Mouse (Mus musculus): ENCODE data around the gene Prkn. TPM values are rescaled to one million over a fixed set of nuclear protein-coding genes. Genes with fewer than 3 reads are reported as not detected.
A peak's percentile ranks its signal among the peaks of the same experiment; 100 is the strongest.

Gene Prkn
- polyA plus RNA-seq, 1 experiment from 2014 or later = 3.9 TPM

DNA sequence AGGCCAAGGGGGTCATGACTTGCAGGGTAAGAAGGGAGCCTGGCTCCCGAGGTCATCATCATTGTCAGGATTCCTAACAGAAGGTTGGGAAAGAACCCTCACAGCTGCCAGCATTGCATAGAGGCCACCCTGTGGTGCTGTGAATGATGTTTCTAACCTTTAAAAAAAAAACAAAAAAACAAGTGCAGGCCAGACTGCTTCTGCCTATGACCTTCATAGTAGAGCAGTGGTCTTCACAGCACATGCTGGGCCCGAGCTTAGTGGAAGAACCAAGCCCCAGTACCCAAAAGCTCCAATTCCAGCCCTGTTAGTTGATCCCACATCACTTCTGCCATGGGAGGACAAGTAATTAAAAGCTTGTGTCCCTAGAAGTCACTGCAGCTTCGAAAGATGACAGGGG lies 1061.5 kb downstream of the Prkn start:
- ATAC-seq (ENCODE audit: low FRiP score) = no peak
- Histone ChIP-seq H3K4me1 (replicated peaks) (0 out of 2 replicates have a peak, but pooled peaks cover 3% of the 10 kb centered on the region), H3K9me3 (no peaks in the 10 kb centered on the region), H3K4me3 (no peak overlapping the region), H3K9ac (no peak overlapping the region), H3K27me3 (no peaks in the 10 kb centered on the region), H3K36me3 (no peaks in the 10 kb centered on the region), H3K4me2 (no peak overlapping the region), H3K27ac (no peak overlapping the region)
- 72% methylated on average over 3 of the region's 3 CpGs for WGBS

GRCm38 (mm10) chr17:11903001-11903400 lies 1062.8 kb downstream of the Prkn start:
- Histone ChIP-seq H3K36me3 (no peaks in the 10 kb centered on the region), H3K27me3 (no peaks in the 10 kb centered on the region), H3K9me3 (no peaks in the 10 kb centered on the region), H3K4me2 (no peak overlapping the region), H3K4me3 (no peak overlapping the region), H3K9ac (no peak overlapping the region), H3K27ac (no peak overlapping the region), H3K4me1 (replicated peaks) (0 out of 2 replicates have a peak, but pooled peaks cover 3% of the 10 kb centered on the region)
- WGBS = 42% methylated on average over 6 of the region's 6 CpGs
- no peak for ATAC-seq (ENCODE audit: low FRiP score)

DNA sequence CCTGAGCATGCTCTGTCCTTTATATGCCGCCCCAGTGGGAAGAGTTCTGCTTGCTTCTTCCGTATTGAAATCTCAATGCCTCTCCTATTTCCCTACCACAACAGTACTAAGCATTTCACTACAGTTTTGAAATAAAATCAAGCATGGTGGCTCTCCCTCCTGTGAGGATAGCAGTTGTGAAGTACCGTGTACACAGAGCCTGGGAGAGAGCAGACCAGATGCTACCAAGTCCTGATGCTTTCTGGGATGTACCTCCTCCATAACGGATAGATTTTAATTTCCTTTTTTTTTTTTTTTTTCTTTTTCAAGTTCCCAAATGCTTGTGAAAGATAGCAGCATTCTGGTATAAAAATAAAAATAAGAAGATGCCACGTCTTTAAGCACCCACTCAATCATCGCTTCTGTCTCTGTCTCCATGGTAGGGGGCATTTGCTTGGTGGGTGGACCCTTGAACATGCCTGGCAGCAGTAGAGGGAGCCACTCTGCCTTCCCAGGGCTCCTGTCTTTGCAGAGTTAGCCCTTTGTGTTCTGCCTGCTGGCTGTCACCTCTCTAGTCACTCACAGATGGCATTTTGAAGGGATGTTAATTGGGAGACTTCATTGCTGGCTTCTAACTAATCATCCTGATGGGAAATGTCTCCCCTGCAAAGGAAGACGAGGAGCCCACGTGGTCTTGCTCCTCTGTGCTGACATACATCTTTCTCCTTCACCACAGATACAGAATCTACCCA lies 1070.6 kb downstream of the Prkn start:
- ATAC-seq (ENCODE audit: low FRiP score) = no peak

GRCm38 (mm10) chr17:11912136-11912535 lies 1072.0 kb downstream of the Prkn start:
- Histone ChIP-seq H3K4me3 (no peak overlapping the region), H3K4me1 (replicated peaks) (peaks cover 28% of the 10 kb centered on the region), H3K27ac (no peak overlapping the region), H3K36me3 (no peaks in the 10 kb centered on the region), H3K27me3 (peaks cover 5% of the 10 kb centered on the region; the same call in 1 of the 2 replicates), H3K9me3 (no peaks in the 10 kb centered on the region), H3K9ac (no peak overlapping the region), H3K4me2 (no peak overlapping the region)
- no peak for ATAC-seq (ENCODE audit: low FRiP score)
- WGBS = 68% methylated on average over 4 of the region's 4 CpGs

More for the DNA sequence above, 1070.6 kb downstream of the Prkn start:
- WGBS = 64% methylated on average over 8 of the region's 8 CpGs
- peaks cover 28% of the 10 kb centered on the region for H3K4me1 ChIP-seq (replicated peaks)
- no peak overlapping the region for H3K9ac ChIP-seq
- H3K27me3 ChIP-seq = peaks cover 5% of the 10 kb centered on the region; the same call in 1 of the 2 replicates
- H3K36me3 ChIP-seq = no peaks in the 10 kb centered on the region
- H3K9me3 ChIP-seq = no peaks in the 10 kb centered on the region
- no peak overlapping the region for H3K4me3 ChIP-seq
- H3K4me2 ChIP-seq = no peak overlapping the region
- H3K27ac ChIP-seq = no peak overlapping the region; the same call in 1 of the 2 replicates

DNA sequence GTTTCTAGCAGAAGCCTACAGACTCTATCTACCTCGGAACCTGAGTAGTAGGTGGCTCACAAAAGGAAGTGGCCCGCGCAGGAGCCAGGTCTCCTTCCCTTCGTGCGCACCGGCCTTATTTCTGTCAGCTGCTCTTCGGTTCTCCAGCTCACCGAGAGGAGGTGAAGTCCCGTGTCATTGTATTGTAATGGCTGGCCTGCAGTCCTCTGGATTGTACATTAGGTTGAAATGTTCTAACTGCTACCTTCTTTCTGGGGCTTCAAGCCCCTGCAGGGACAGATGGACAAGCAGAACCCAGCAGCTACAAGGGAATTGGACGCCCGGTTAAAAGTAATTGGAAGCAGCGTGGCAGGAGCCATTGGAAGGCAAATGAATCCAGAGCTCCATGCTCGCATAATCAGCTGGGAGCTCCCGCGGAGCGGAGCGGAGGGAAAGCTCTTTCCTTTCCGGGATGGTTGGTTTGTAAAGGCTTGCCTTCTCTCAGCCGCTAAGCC lies 1072.7 kb downstream of the Prkn start:
- Histone ChIP-seq H3K4me3 (peak overlapping the region; percentile 19), H3K27me3 (peaks cover 5% of the 10 kb centered on the region; the same call in 1 of the 2 replicates), H3K4me2 (peak overlapping the region; percentile 55), H3K27ac (peak overlapping the region; percentile 68), H3K9me3 (no peaks in the 10 kb centered on the region), H3K9ac (peak overlapping the region; percentile 30; the same call in 1 of the 2 replicates), H3K4me1 (replicated peaks) (peaks cover 34% of the 10 kb centered on the region), H3K36me3 (no peaks in the 10 kb centered on the region)
- 1% methylated on average over 19 of the region's 19 CpGs for WGBS
- peak; percentile 61 for ATAC-seq (ENCODE audit: low FRiP score)

DNA sequence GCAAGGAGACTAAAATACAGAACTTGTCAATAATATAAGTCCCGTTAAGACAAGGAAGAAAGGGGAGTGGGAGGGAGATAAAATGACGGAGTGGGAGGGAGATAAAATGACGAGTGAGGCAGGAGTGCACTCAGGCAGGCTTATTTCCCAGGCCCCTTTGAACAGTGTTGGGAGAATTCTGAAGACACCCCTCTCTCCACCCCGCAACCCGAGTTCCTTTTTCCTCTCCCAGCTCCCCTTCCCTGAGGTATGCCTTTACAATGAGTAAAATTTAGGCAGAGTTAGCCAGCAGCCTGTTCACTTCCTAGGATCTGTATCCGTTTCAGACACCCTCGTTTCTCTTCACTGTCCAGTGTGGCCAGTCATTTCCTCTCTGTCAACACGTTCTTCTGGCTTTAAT lies 1073.4 kb downstream of the Prkn start:
- WGBS = 12% methylated on average over 8 of the region's 8 CpGs
- H3K36me3 ChIP-seq = no peaks in the 10 kb centered on the region
- ATAC-seq (ENCODE audit: low FRiP score) = no peak

DNA sequence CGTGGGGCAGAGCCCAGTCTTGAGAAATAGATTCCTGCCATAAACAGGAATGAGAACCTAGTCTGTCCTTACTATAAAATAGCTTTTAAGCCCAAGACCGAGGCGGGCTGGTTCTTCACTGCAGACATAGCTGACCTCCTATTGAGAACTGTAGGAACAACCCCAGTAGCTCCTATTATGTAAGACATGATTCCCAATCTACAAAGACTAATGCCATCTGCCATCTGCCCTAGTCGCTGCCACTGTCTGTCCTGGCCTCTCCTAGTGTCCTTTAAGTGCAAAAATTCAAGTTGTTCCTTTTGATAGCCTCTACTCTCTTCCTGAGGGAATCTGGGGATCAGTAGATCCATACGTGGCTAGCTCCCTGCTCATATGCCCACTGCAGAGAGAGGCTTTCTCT lies 1074.3 kb downstream of the Prkn start:
- 73% methylated on average over 5 of the region's 5 CpGs for WGBS
- Histone ChIP-seq H3K9me3 (no peaks in the 10 kb centered on the region), H3K9ac (no peak overlapping the region), H3K27ac (no peak overlapping the region), H3K4me3 (no peak overlapping the region), H3K27me3 (peaks cover 5% of the 10 kb centered on the region; the same call in 1 of the 2 replicates), H3K4me2 (no peak overlapping the region), H3K36me3 (no peaks in the 10 kb centered on the region), H3K4me1 (replicated peaks) (peaks cover 43% of the 10 kb centered on the region)
- ATAC-seq (ENCODE audit: low FRiP score) = no peak

More for the DNA sequence above, 1073.4 kb downstream of the Prkn start:
- peaks cover 39% of the 10 kb centered on the region for H3K4me1 ChIP-seq (replicated peaks)
- peak overlapping the region; percentile 55 for H3K4me2 ChIP-seq
- no peak overlapping the region for H3K4me3 ChIP-seq
- H3K27ac ChIP-seq = peak overlapping the region; percentile 68
- H3K9me3 ChIP-seq = no peaks in the 10 kb centered on the region
- H3K27me3 ChIP-seq = peaks cover 5% of the 10 kb centered on the region; the same call in 1 of the 2 replicates
- H3K9ac ChIP-seq = 0 out of 2 replicates have a peak overlapping the region, but pooled peaks have one; percentile 8

DNA sequence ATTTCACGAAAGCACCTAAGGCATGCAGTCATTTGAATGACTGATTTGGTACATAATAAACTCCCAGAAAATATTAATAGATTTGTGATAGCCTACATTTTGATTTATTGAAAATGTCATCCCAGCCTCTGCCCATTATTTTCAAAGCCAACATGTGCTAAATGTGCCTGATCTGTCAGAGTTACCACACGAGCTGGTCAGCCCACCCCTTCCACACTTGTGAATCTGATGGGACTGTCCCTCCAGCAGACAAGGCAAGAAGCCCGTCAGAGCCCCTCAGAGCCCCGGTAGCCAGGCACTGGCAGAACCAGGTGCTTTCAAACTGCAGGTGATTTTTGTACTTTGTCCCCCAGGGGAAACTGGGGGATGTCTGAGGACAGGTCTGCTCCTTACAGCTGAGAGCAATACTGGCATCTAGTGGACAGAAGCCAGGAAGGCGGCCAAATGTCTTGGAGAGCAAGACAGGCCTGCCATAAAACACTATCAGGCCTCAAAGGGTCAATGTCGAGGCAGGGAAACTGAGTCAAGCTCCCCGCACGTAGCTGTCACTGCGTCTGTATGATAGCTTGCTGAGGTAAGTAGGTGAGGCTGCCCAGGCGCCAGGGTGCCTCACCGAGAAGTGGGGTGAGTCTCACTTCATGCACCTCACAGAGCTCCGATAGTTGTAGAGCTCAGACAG lies 1078.1 kb downstream of the Prkn start:
- Histone ChIP-seq H3K9ac (no peak overlapping the region), H3K27me3 (peaks cover 5% of the 10 kb centered on the region; the same call in 1 of the 2 replicates), H3K27ac (peak overlapping the region; percentile 45; the same call in 1 of the 2 replicates), H3K4me2 (no peak overlapping the region), H3K4me3 (no peak overlapping the region), H3K36me3 (no peaks in the 10 kb centered on the region), H3K9me3 (no peaks in the 10 kb centered on the region), H3K4me1 (replicated peaks) (peaks cover 26% of the 10 kb centered on the region)
- WGBS = 58% methylated on average over 12 of the region's 12 CpGs
- ATAC-seq (ENCODE audit: low FRiP score) = peak; percentile 52; the same call in 1 of the 2 replicates

DNA sequence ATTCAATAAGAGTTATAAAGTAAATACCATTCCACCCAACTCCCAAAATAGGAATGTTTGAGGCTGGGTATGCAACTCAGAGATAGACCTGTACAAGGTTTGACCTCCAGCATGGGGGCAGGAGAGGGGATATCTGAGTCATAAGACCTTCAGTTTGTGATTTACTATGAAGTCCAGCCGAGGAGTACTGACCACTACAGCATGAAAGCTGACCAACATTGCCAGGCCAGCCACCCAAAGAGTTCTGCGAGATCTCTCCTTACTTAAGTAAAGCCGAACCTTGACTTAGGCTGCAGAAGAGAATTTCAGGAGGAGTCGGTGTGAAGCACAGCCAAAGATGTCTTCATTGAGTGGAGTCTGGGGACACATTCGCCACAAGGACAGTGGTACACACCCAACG lies 1079.4 kb downstream of the Prkn start:
- H3K9me3 ChIP-seq = no peaks in the 10 kb centered on the region
- no peak for ATAC-seq (ENCODE audit: low FRiP score)
- H3K27me3 ChIP-seq = peaks cover 2% of the 10 kb centered on the region; the same call in 1 of the 2 replicates
- H3K27ac ChIP-seq = no peak overlapping the region
- H3K36me3 ChIP-seq = no peaks in the 10 kb centered on the region
- WGBS = 90% methylated on average over 6 of the region's 6 CpGs
- no peak overlapping the region for H3K9ac ChIP-seq
- peaks cover 15% of the 10 kb centered on the region; the same call in 1 of the 2 replicates for H3K4me1 ChIP-seq (replicated peaks)
- no peak overlapping the region for H3K4me3 ChIP-seq
- H3K4me2 ChIP-seq = no peak overlapping the region

- Histone ChIP-seq H3K4me2 (no peak overlapping the region), H3K4me3 (no peak overlapping the region), H3K27ac (no peak overlapping the region), H3K36me3 (no peaks in the 10 kb centered on the region), H3K4me1 (replicated peaks) (peaks cover 15% of the 10 kb centered on the region; the same call in 1 of the 2 replicates), H3K27me3 (no peaks in the 10 kb centered on the region), H3K9ac (no peak overlapping the region), H3K9me3 (no peaks in the 10 kb centered on the region)
- 66% methylated on average over 9 of the region's 9 CpGs for WGBS
- no peak for ATAC-seq (ENCODE audit: low FRiP score)
These were observed 1080.8 kb downstream of the Prkn start for GRCm38 (mm10) chr17:11921026-11921425.

GRCm38 (mm10) chr17:11923989-11924388 lies 1083.8 kb downstream of the Prkn start:
- Histone ChIP-seq H3K27me3 (no peaks in the 10 kb centered on the region), H3K4me1 (replicated peaks) (peaks cover 9% of the 10 kb centered on the region; the same call in 1 of the 2 replicates), H3K36me3 (no peaks in the 10 kb centered on the region), H3K4me3 (no peak overlapping the region), H3K9ac (no peak overlapping the region), H3K27ac (no peak overlapping the region), H3K4me2 (no peak overlapping the region), H3K9me3 (no peaks in the 10 kb centered on the region)
- WGBS = 97% methylated on average over 9 of the region's 9 CpGs
- ATAC-seq (ENCODE audit: low FRiP score) = no peak

GRCm38 (mm10) chr17:11926865-11927386 lies 1086.7 kb downstream of the Prkn start:
- Histone ChIP-seq H3K36me3 (no peaks in the 10 kb centered on the region), H3K9ac (peak overlapping the region; percentile 24; the same call in 1 of the 2 replicates), H3K9me3 (no peaks in the 10 kb centered on the region), H3K27ac (peak overlapping the region; percentile 73), H3K4me1 (replicated peaks) (peaks cover 9% of the 10 kb centered on the region; the same call in 1 of the 2 replicates), H3K27me3 (0 out of 2 replicates have a peak, but pooled peaks cover 2% of the 10 kb centered on the region), H3K4me3 (no peak overlapping the region), H3K4me2 (no peak overlapping the region)
- WGBS = 37% methylated on average over 11 of the region's 11 CpGs
- ATAC-seq (ENCODE audit: low FRiP score) = no peak

Measured in hindbrain, embryonic 13.5 days (tissue).